Mouse (Mus musculus) bone marrow macrophage, adult 2 months (primary cell): Measurements from ENCODE around the gene Esrp2.

Experiments
- CTCF ChIP-seq: IDR thresholded peaks from 2 replicates; pipeline ENCODE4 v1.5.1; 2012; ENCODE audit warnings: low read depth, mild to moderate bottlenecking, low read length, moderate library complexity
- POLR2A ChIP-seq: IDR thresholded peaks from 2 replicates; pipeline ENCODE4 v1.6.1; 2012; ENCODE audit warnings: mild to moderate bottlenecking, low read depth, low read length, borderline replicate concordance

DNA sequence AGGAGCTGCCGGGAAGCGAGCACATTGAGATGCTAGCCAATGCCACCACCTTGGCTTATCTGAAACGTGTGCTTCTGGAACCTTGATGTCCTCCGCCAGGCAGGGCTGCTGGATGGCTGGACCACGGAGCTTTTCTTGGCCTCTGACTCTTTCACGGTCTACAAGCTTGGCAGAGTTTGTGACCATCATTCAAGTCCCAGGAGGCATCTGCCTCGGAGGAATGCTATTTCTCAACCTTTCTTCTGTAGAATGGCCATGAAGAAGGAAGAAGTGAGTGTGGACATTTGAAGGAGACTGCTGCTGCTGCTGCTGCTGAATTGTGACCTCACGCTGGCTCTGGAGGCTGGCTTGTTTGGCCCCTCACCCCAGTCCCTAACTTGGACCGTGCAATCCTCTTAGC, 26.5 kb upstream of the Esrp2 start:
- TF ChIP-seq POLR2A, result no peak
- no peak for TF ChIP-seq CTCF
